In genomic region chr12:99374099-99374600, GRCm38 (mm10) we compare ENCODE assay signal across 10 mouse cellular contexts.
A peak's percentile ranks its signal among the peaks of the same experiment; 100 is the strongest.
DNase-seq lines count a peak whose midpoint lies in the region; ATAC-seq and TF ChIP-seq lines count a peak whose summit lies in the region.
"Had no signal": no experiment of that assay in that cellular context is flagged by ENCODE, and none has a peak within 500 bp of the region (broad histone marks: within the 10 kb centered on the region; RNA-seq: fewer than 3 reads in every experiment).

No protein-coding gene starts in this region.

- DNase-seq in heart, adult 8-10 months (ENCODE audit: low spot score) = peak; percentile 63
- peak; percentile 26 for DNase-seq in right cerebral cortex, adult 18-20 months
- DNase-seq in right cerebral cortex, postnatal 25 days = no peak
- peak; percentile 78 for DNase-seq in gastrocnemius, postnatal 25 days
- peak; percentile 37 for DNase-seq in lung, embryonic 14.5 days
- DNase-seq in spleen, postnatal 14 days (ENCODE audit: low spot score in 2 of 2) = no peak

- ATAC-seq in heart, embryonic 12.5 days (ENCODE audit: insufficient number of reproducible peaks, low FRiP score) = no peak
- no peak for ATAC-seq in lung, embryonic 14.5 days (ENCODE audit: insufficient read depth)
- no peak for ATAC-seq in midbrain, embryonic 13.5 days

- H3K27ac ChIP-seq in heart, embryonic 12.5 days (ENCODE audit: poor library complexity, severe bottlenecking) = no peak overlapping the region
- no peak overlapping the region for H3K27ac ChIP-seq in lung, embryonic 14.5 days (ENCODE audit: low read depth)
- no peak overlapping the region for H3K27ac ChIP-seq in midbrain, embryonic 13.5 days

- TF ChIP-seq CTCF in lung, embryonic 14.5 days (IDR thresholded peaks at IDR 0.05; ENCODE audit: low read depth) = no peak

- H3K4me2 ChIP-seq in heart, embryonic 12.5 days = no peak overlapping the region
- no peak overlapping the region for H3K4me2 ChIP-seq in lung, embryonic 14.5 days
- no peak overlapping the region for H3K4me2 ChIP-seq in midbrain, embryonic 13.5 days (replicated peaks)

- H3K4me3 ChIP-seq in heart, embryonic 12.5 days = no peak overlapping the region
- H3K4me3 ChIP-seq in lung, embryonic 14.5 days (ENCODE audit: low read depth, low read length) = no peak overlapping the region
- no peak overlapping the region for H3K4me3 ChIP-seq in midbrain, embryonic 13.5 days (replicated peaks)
- H3K4me3 ChIP-seq: megakaryocyte, embryonic 14.5 days had no signal

- H3K27me3 ChIP-seq in heart, embryonic 12.5 days (replicated peaks) = no peaks in the 10 kb centered on the region
- H3K27me3 ChIP-seq in lung, embryonic 14.5 days (ENCODE audit: insufficient read depth, low read length) = no peaks in the 10 kb centered on the region
- no peaks in the 10 kb centered on the region for H3K27me3 ChIP-seq in midbrain, embryonic 13.5 days
- H3K27me3 ChIP-seq: CH12.LX; megakaryocyte, embryonic 14.5 days had no signal

- no peak overlapping the region for H3K9ac ChIP-seq in heart, embryonic 12.5 days
- H3K9ac ChIP-seq in lung, embryonic 14.5 days = no peak overlapping the region
- no peak overlapping the region for H3K9ac ChIP-seq in midbrain, embryonic 13.5 days (replicated peaks)

- H3K9me3 ChIP-seq in heart, embryonic 12.5 days (replicated peaks) = no peaks in the 10 kb centered on the region
- no peaks in the 10 kb centered on the region for H3K9me3 ChIP-seq in lung, embryonic 14.5 days (ENCODE audit: low read depth, low read length)
- no peaks in the 10 kb centered on the region for H3K9me3 ChIP-seq in midbrain, embryonic 13.5 days

- peaks cover 20% of the 10 kb centered on the region for H3K36me3 ChIP-seq in heart, embryonic 12.5 days
- 0 out of 2 replicates have a peak, but pooled peaks cover 6% of the 10 kb centered on the region for H3K36me3 ChIP-seq in lung, embryonic 14.5 days (ENCODE audit: insufficient read depth)
- H3K36me3 ChIP-seq in midbrain, embryonic 13.5 days = peaks cover 12% of the 10 kb centered on the region

- H3K4me1 ChIP-seq in heart, embryonic 12.5 days (replicated peaks) = peaks cover 79% of the 10 kb centered on the region
- peaks cover 4% of the 10 kb centered on the region; the same call in 1 of the 2 replicates for H3K4me1 ChIP-seq in lung, embryonic 14.5 days (ENCODE audit: insufficient read depth)
- H3K4me1 ChIP-seq in midbrain, embryonic 13.5 days (replicated peaks) = peaks cover 63% of the 10 kb centered on the region

- WGBS in heart, embryonic 12.5 days = 67% methylated on average over 12 of the region's 12 CpGs
- WGBS in lung, embryonic 14.5 days = 66% methylated on average over 12 of the region's 12 CpGs
- 88% methylated on average over 12 of the region's 12 CpGs for WGBS in midbrain, embryonic 13.5 days

Comparison
In these comparisons a context has a peak if more than half of its experiments do, and no peak if none do; other contexts are left out.
1. DNase-seq: peak in heart, adult 8-10 months (single experiment), right cerebral cortex, adult 18-20 months (single experiment), gastrocnemius, postnatal 25 days (single experiment) and lung, embryonic 14.5 days (single experiment); none in right cerebral cortex, postnatal 25 days (single experiment) and spleen, postnatal 14 days (0 of 2).